Mouse (Mus musculus): ENCODE results near the gene H2-Oa. TPM values are rescaled to one million over a fixed set of nuclear protein-coding genes. Genes with fewer than 3 reads are reported as not detected.

The H2-Oa gene
- polyA plus RNA-seq, 1 experiment, result 228 TPM

Other genes starting within 250 kb of the H2-Oa start
- 11.6 and 19.2 TPM in 2 replicates for gene Cd320, start 249.2 kb upstream of the H2-Oa start, polyA plus RNA-seq (2012; rRNA removed)
- 3.2 and 9.3 TPM in 2 replicates for gene Gm7029, start 218.5 kb upstream of the H2-Oa start, polyA plus RNA-seq (2012; rRNA removed)
- gene Kifc1, start 201.7 kb upstream of the H2-Oa start, polyA plus RNA-seq (2012; rRNA removed), result 11.5 and 15.3 TPM in 2 replicates
- 0.47 and 0.68 TPM in 2 replicates for gene Platr17, start 187.2 kb upstream of the H2-Oa start, polyA plus RNA-seq (2012; rRNA removed)
- gene Daxx, start 182.9 kb upstream of the H2-Oa start, polyA plus RNA-seq (2012; rRNA removed), result 56.8 and 65.6 TPM in 2 replicates
- gene Tapbp, start 176.4 kb upstream of the H2-Oa start, polyA plus RNA-seq (2012; rRNA removed), result 188 and 240 TPM in 2 replicates
- gene Zbtb22, start 176.4 kb upstream of the H2-Oa start, polyA plus RNA-seq (2012; rRNA removed), result 62.9 and 122 TPM in 2 replicates
- 234 and 301 TPM in 2 replicates for gene Rgl2, start 162.8 kb upstream of the H2-Oa start, polyA plus RNA-seq (2012; rRNA removed)
- 13.8 and 16.0 TPM in 2 replicates for gene Pfdn6, start 152.0 kb upstream of the H2-Oa start, polyA plus RNA-seq (2012; rRNA removed)
- 20.5 and 26.7 TPM in 2 replicates for gene Wdr46, start 151.7 kb upstream of the H2-Oa start, polyA plus RNA-seq (2012; rRNA removed)
- gene B3galt4, start 140.9 kb upstream of the H2-Oa start, polyA plus RNA-seq (2012; rRNA removed), result 18.9 and 20.6 TPM in 2 replicates
- 58.0 and 73.2 TPM in 2 replicates for gene Vps52, start 136.5 kb upstream of the H2-Oa start, polyA plus RNA-seq (2012; rRNA removed)
- gene Rps18, start 136.3 kb upstream of the H2-Oa start, polyA plus RNA-seq (2012; rRNA removed), result 476 and 550 TPM in 2 replicates
- gene H2-K1, start 92.0 kb upstream of the H2-Oa start, polyA plus RNA-seq (2012; rRNA removed), result 5,070 and 5,425 TPM in 2 replicates
- 52.0 and 61.3 TPM in 2 replicates for gene Ring1, start 67.7 kb upstream of the H2-Oa start, polyA plus RNA-seq (2012; rRNA removed)
- 122 and 202 TPM in 2 replicates for gene H2-Ke6, start 64.3 kb upstream of the H2-Oa start, polyA plus RNA-seq (2012; rRNA removed)
- gene Slc39a7, start 60.7 kb upstream of the H2-Oa start, polyA plus RNA-seq (2012; rRNA removed), result 86.8 and 99.4 TPM in 2 replicates
- 76.9 and 99.7 TPM in 2 replicates for gene Rxrb, start 60.5 kb upstream of the H2-Oa start, polyA plus RNA-seq (2012; rRNA removed)
- 4.7 and 6.4 TPM in 2 replicates for gene Col11a2, start 52.9 kb upstream of the H2-Oa start, polyA plus RNA-seq (2012; rRNA removed)
- gene H2-DMa, start 27.2 kb downstream of the H2-Oa start, polyA plus RNA-seq (2012; rRNA removed), result 302 and 363 TPM in 2 replicates
- gene Brd2, start 30.3 kb downstream of the H2-Oa start, polyA plus RNA-seq (2012; rRNA removed), result 97.9 and 112 TPM in 2 replicates
- gene H2-DMb2, start 51.0 kb downstream of the H2-Oa start, polyA plus RNA-seq (2012; rRNA removed), result 456 and 587 TPM in 2 replicates
- gene H2-DMb1, start 60.7 kb downstream of the H2-Oa start, polyA plus RNA-seq (2012; rRNA removed), result 322 and 426 TPM in 2 replicates
- 144 and 178 TPM in 2 replicates for gene Tap1, start 95.2 kb downstream of the H2-Oa start, polyA plus RNA-seq (2012; rRNA removed)
- 159 and 225 TPM in 2 replicates for gene Psmb9, start 95.4 kb downstream of the H2-Oa start, polyA plus RNA-seq (2012; rRNA removed)
- 260 and 307 TPM in 2 replicates for gene Psmb8, start 105.4 kb downstream of the H2-Oa start, polyA plus RNA-seq (2012; rRNA removed)
- 83.0 and 111 TPM in 2 replicates for gene Tap2, start 111.2 kb downstream of the H2-Oa start, polyA plus RNA-seq (2012; rRNA removed)
- 318 and 334 TPM in 2 replicates for gene H2-Ob, start 146.6 kb downstream of the H2-Oa start, polyA plus RNA-seq (2012; rRNA removed)
- 5,504 and 8,483 TPM in 2 replicates for gene H2-Ab1, start 165.3 kb downstream of the H2-Oa start, polyA plus RNA-seq (2012; rRNA removed)
- gene H2-Aa, start 195.5 kb downstream of the H2-Oa start, polyA plus RNA-seq (2012; rRNA removed), result 1,846 and 1,869 TPM in 2 replicates
- gene H2-Eb1, start 213.5 kb downstream of the H2-Oa start, polyA plus RNA-seq (2012; rRNA removed), result 1,025 and 1,109 TPM in 2 replicates
- gene H2-Eb2, start 233.3 kb downstream of the H2-Oa start, polyA plus RNA-seq (2012; rRNA removed), result 11.4 and 13.5 TPM in 2 replicates